Mouse (Mus musculus) intestine, postnatal 0 days (tissue): ENCODE results near the gene Ppm1l. TPM values are rescaled to one million over a fixed set of nuclear protein-coding genes. Genes with fewer than 3 reads are reported as not detected.

Source experiments
- ATAC-seq: fragments of 200-750 bp; cut with Nextera tagmentation; 2 replicates; pipeline ENCODE4 v1.8.0; 2017; ENCODE audit warnings: mild to moderate bottlenecking, moderate TSS enrichment, moderate library complexity
- H3K27ac ChIP-seq: fragments of 300-500 bp; sonication (generic); 2 replicates; pipeline ENCODE4 v1.5.1; 2014; ENCODE audit warnings: mild to moderate bottlenecking, low read depth, low read length, moderate library complexity
- H3K27me3 ChIP-seq: fragments of 300-500 bp; sonication (generic); replicated peaks from 2 replicates; pipeline ENCODE4 v1.6.1; 2014; ENCODE audit warnings: low read length, mixed read lengths; ENCODE audit not compliant: control insufficient read depth, insufficient read depth
- H3K36me3 ChIP-seq: fragments of 300-500 bp; sonication (generic); 2 replicates; pipeline ENCODE4 v1.6.1; 2014; ENCODE audit warnings: mild to moderate bottlenecking, moderate library complexity; ENCODE audit not compliant: control insufficient read depth, insufficient read depth
- H3K4me1 ChIP-seq: fragments of 300-500 bp; sonication (generic); replicated peaks from 2 replicates; pipeline ENCODE4 v1.6.1; 2014; ENCODE audit warnings: antibody characterized with exemption, low read length, mixed read lengths; ENCODE audit not compliant: control insufficient read depth, insufficient read depth
- H3K4me2 ChIP-seq: fragments of 300-500 bp; sonication (generic); replicated peaks from 2 replicates; pipeline ENCODE4 v1.6.1; 2014; ENCODE audit warnings: low read depth, mild to moderate bottlenecking, moderate library complexity
- H3K4me3 ChIP-seq: fragments of 300-500 bp; sonication (generic); 2 replicates; pipeline ENCODE4 v1.5.1; 2014; ENCODE audit warnings: low read depth, low read length
- H3K9ac ChIP-seq: fragments of 300-500 bp; sonication (generic); 2 replicates; pipeline ENCODE4 v1.6.1; 2014; ENCODE audit warnings: mild to moderate bottlenecking, low read depth, low read length
- H3K9me3 ChIP-seq: fragments of 300-500 bp; sonication (generic); 2 replicates; pipeline ENCODE4 v1.6.1; 2016; ENCODE audit warnings: mixed run types; ENCODE audit not compliant: control insufficient read depth
- CTCF ChIP-seq: sonication (generic); IDR thresholded peaks from 2 replicates; pipeline ENCODE4 v1.5.1; 2016; ENCODE audit warnings: low read depth, mild to moderate bottlenecking, control low read depth, antibody characterized with exemption, moderate library complexity
- WGBS: fragments of 180-500 bp; shearing (Covaris S2); extraction: QIAGEN DNeasy Blood & Tissue Kit; methylation state at CpG from one replicate; pipeline ENCODE4 v1.1.7; 2014; 5-methylcytosine and 5-hydroxymethylcytosine counted together
- polyA plus RNA-seq: library from polyadenylated mRNA; unstranded; fragments of >200 nt; fragmentation: Nextera tagmentation; extraction: Ambion mirVana; gene quantifications from 2 replicates; pipeline ENCODE4 v1.2.1, GENCODE M21; 2015

The Ppm1l gene
- polyA plus RNA-seq, 1 experiment from 2014 or later, result 3.0 TPM

DNA sequence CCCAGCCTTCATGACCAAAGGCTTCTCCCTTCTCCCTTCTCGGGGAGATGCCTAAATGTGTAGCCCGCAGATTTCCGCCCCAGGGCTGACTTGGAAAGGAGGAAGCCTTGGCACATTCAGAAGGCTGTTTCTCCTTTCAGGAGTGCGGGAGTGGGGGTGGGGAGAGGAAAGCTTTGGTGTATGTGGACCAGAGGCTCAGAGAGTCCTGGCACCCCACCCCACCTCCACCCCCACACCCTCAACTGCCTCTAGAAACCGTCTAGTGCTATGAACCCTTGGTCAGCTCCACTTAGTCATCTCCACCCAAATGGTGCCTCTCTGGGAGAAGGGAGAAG, 282.5 kb downstream of the Ppm1l start:
- peak overlapping the region; percentile 72; the same call in 1 of the 2 replicates for H3K9ac ChIP-seq
- H3K4me2 ChIP-seq, result peak overlapping the region; percentile 86
- 23% methylated on average over 5 of the region's 5 CpGs for WGBS
- H3K4me1 ChIP-seq, result no peaks in the 10 kb centered on the region
- H3K36me3 ChIP-seq, result no peaks in the 10 kb centered on the region
- peak overlapping the region; percentile 65 for H3K4me3 ChIP-seq
- no peak for TF ChIP-seq CTCF
- H3K27ac ChIP-seq, result no peak overlapping the region
- H3K27me3 ChIP-seq, result peaks cover 6% of the 10 kb centered on the region; the same call in 1 of the 2 replicates
- no peaks in the 10 kb centered on the region for H3K9me3 ChIP-seq
- no peak for ATAC-seq

DNA sequence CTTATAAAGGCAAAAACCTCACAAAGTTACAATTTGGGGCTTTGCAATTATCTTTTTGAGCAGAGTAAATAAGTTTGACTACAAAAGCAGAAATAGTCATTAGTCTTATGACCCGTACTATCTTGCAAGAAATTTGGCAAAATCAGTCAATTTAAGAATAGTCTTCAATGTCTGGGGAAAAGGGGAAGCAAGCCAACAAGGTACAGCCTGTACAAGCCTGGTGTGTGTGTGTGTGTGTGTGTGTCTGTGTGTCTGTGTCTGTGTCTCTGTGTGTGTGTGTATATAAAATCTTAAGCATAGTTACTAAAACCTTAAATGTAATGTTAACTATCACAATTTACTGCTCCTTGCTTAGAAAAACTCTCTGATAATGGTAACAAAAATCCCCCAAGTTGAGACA, 290.3 kb downstream of the Ppm1l start:
- no peak for TF ChIP-seq CTCF
- H3K4me3 ChIP-seq, result no peak overlapping the region
- H3K36me3 ChIP-seq, result no peaks in the 10 kb centered on the region
- WGBS, result 69% methylated on average over 1 of the region's 1 CpGs
- no peaks in the 10 kb centered on the region for H3K9me3 ChIP-seq
- H3K4me2 ChIP-seq, result no peak overlapping the region
- no peaks in the 10 kb centered on the region for H3K27me3 ChIP-seq
- H3K27ac ChIP-seq, result no peak overlapping the region
- H3K4me1 ChIP-seq, result no peaks in the 10 kb centered on the region
- no peak overlapping the region for H3K9ac ChIP-seq
- ATAC-seq, result no peak

- Histone ChIP-seq H3K27me3 (no peaks in the 10 kb centered on the region), H3K27ac (no peak overlapping the region), H3K9me3 (0 out of 2 replicates have a peak, but pooled peaks cover 2% of the 10 kb centered on the region), H3K4me1 (no peaks in the 10 kb centered on the region), H3K4me3 (no peak overlapping the region), H3K36me3 (no peaks in the 10 kb centered on the region), H3K9ac (no peak overlapping the region), H3K4me2 (no peak overlapping the region)
- WGBS, result 31% methylated on average over 1 of the region's 1 CpGs
- no peak for ATAC-seq
- TF ChIP-seq CTCF, result no peak
Measured at GRCm38 (mm10) chr3:69607468-69607867, 290.8 kb downstream of the Ppm1l start.

DNA sequence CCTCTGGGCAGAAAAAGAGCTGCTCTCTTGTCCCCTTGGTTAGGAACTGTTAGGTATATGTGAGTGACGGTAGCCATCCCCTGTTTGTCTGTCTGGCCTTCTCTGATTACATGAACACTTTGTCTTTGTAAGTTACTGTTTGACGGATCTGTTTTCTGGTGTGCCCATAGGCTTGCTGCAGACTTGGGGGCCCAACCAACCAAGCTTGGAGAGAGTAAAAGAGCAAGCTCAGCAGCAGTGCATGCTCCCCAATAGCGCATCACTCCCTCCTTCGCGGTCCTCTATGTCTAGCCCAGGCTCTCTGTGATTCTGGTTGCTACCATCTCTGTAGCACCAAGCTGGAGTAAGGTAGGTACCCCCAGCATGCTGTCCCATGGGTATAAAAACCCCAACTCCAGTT, 291.2 kb downstream of the Ppm1l start:
- no peak overlapping the region for H3K4me2 ChIP-seq
- no peaks in the 10 kb centered on the region for H3K36me3 ChIP-seq
- no peaks in the 10 kb centered on the region for H3K27me3 ChIP-seq
- TF ChIP-seq CTCF, result no peak
- no peaks in the 10 kb centered on the region for H3K4me1 ChIP-seq
- no peak overlapping the region for H3K27ac ChIP-seq
- no peak overlapping the region for H3K4me3 ChIP-seq
- 88% methylated on average over 5 of the region's 5 CpGs for WGBS
- 0 out of 2 replicates have a peak, but pooled peaks cover 6% of the 10 kb centered on the region for H3K9me3 ChIP-seq
- no peak overlapping the region for H3K9ac ChIP-seq
- ATAC-seq, result no peak

Other genes with a start within 250 kb of the Ppm1l start
- 18.1 and 19.3 TPM in 2 replicates for gene Kpna4, start 189.7 kb upstream of the Ppm1l start, polyA plus RNA-seq
- 1.1 TPM in 2 replicates for gene Arl14, start 94.4 kb upstream of the Ppm1l start, polyA plus RNA-seq